Mouse (Mus musculus): ENCODE data around the gene Ube3a. TPM values are rescaled to one million over a fixed set of nuclear protein-coding genes. Genes with fewer than 3 reads are reported as not detected.

The Ube3a gene
- polyA plus RNA-seq (2012; fragmentation: generic; extraction: Trizol) = 8.9 TPM

- Histone ChIP-seq H3K4me3 (peak within 1 kb of the TSS; percentile 62), H3K4me2 (ENCODE audit: low read depth) (peak within 1 kb of the TSS; percentile 62), H3K79me2 (ENCODE audit: control insufficient read depth, insufficient read depth) (peaks cover 44% of the 10 kb centered on the region), H3K36me3 (ENCODE audit: control insufficient read depth, insufficient read depth) (no peaks in the 10 kb centered on the region), H3K27me3 (ENCODE audit: control insufficient read depth, insufficient read depth, insufficient read length) (no peaks in the 10 kb centered on the region), H3ac (ENCODE audit: control insufficient read depth, insufficient read length) (peak within 1 kb of the TSS; percentile 90)
- TF ChIP-seq POLR2A (IDR thresholded peaks at IDR 0.05; ENCODE audit: insufficient read length, low read depth) (peak; percentile 84), SRF (IDR thresholded peaks at IDR 0.05; ENCODE audit: control insufficient read depth, insufficient read length, low read depth) (peak; percentile 66), REST (IDR thresholded peaks at IDR 0.05; ENCODE audit: insufficient read depth, insufficient read length) (no peak), POLR2AphosphoS2 (IDR thresholded peaks at IDR 0.05; ENCODE audit: insufficient read length, low read depth) (peak; percentile 94)
These were observed at the start of gene Ube3a for GRCm38 (mm10) chr7:59228045-59228865. Gene Ube3a (plus strand): TSS chr7:59228750.

- Histone ChIP-seq H3K79me2 (ENCODE audit: control insufficient read depth, insufficient read depth) (no peaks in the 10 kb centered on the region), H3K4me2 (ENCODE audit: low read depth) (no peak overlapping the region), H3K4me3 (no peak overlapping the region), H3ac (ENCODE audit: control insufficient read depth, insufficient read length) (no peak overlapping the region), H3K36me3 (ENCODE audit: control insufficient read depth, insufficient read depth) (no peaks in the 10 kb centered on the region), H3K27me3 (ENCODE audit: control insufficient read depth, insufficient read depth, insufficient read length) (no peaks in the 10 kb centered on the region)
- TF ChIP-seq POLR2A (IDR thresholded peaks at IDR 0.05; ENCODE audit: insufficient read length, low read depth) (no peak), MYOG (IDR thresholded peaks at IDR 0.05; ENCODE audit: control insufficient read depth in 1 of 3, insufficient read depth in 1 of 3, insufficient read length in 2 of 3, low read depth in 2 of 3) (no peak), SRF (IDR thresholded peaks at IDR 0.05; ENCODE audit: control insufficient read depth, insufficient read length, low read depth) (no peak), CEBPB (IDR thresholded peaks at IDR 0.05; ENCODE audit: insufficient read depth, poor library complexity, severe bottlenecking) (no peak), TCF12 (IDR thresholded peaks at IDR 0.05; ENCODE audit: insufficient read depth, poor library complexity, severe bottlenecking) (no peak)
These were observed 35.7 kb upstream of the Ube3a start for GRCm38 (mm10) chr7:59192831-59193230.

- H3K4me2 ChIP-seq (ENCODE audit: low read depth) = no peak overlapping the region
- no peaks in the 10 kb centered on the region for H3K27me3 ChIP-seq (ENCODE audit: control insufficient read depth, insufficient read depth, insufficient read length)
- no peak overlapping the region for H3K4me3 ChIP-seq
- no peak overlapping the region for H3ac ChIP-seq (ENCODE audit: control insufficient read depth, insufficient read length)
- TF ChIP-seq TCF12 (IDR thresholded peaks at IDR 0.05; ENCODE audit: insufficient read depth, poor library complexity, severe bottlenecking) (no peak), SRF (IDR thresholded peaks at IDR 0.05; ENCODE audit: control insufficient read depth, insufficient read length, low read depth) (no peak), REST (IDR thresholded peaks at IDR 0.05; ENCODE audit: insufficient read depth, insufficient read length) (no peak), E2F4 (IDR thresholded peaks at IDR 0.05; ENCODE audit: insufficient read depth) (no peak), POLR2A (IDR thresholded peaks at IDR 0.05; ENCODE audit: insufficient read length, low read depth) (no peak), MAX (IDR thresholded peaks at IDR 0.05; ENCODE audit: low read depth) (no peak)
- H3K79me2 ChIP-seq (ENCODE audit: control insufficient read depth, insufficient read depth) = no peaks in the 10 kb centered on the region
- H3K36me3 ChIP-seq (ENCODE audit: control insufficient read depth, insufficient read depth) = no peaks in the 10 kb centered on the region
These were observed 13.6 kb upstream of the Ube3a start for GRCm38 (mm10) chr7:59214911-59215310.

- H3K4me3 ChIP-seq = no peak overlapping the region
- H3ac ChIP-seq (ENCODE audit: control insufficient read depth, insufficient read length) = no peak overlapping the region
- no peaks in the 10 kb centered on the region for H3K36me3 ChIP-seq (ENCODE audit: control insufficient read depth, insufficient read depth)
- TF ChIP-seq TCF12 (IDR thresholded peaks at IDR 0.05; ENCODE audit: insufficient read depth, poor library complexity, severe bottlenecking) (no peak), MYOG (IDR thresholded peaks at IDR 0.05; ENCODE audit: control insufficient read depth in 1 of 3, insufficient read depth in 1 of 3, insufficient read length in 2 of 3, low read depth in 2 of 3) (peak in 1 of 3 experiments; percentile 62), MYOD1 (IDR thresholded peaks at IDR 0.05; ENCODE audit: control insufficient read depth in 1 of 3, insufficient read length in 2 of 3, low read depth in 2 of 3) (peak in 1 of 3 experiments; percentile 59)
- H3K79me2 ChIP-seq (ENCODE audit: control insufficient read depth, insufficient read depth) = no peaks in the 10 kb centered on the region
- H3K27me3 ChIP-seq (ENCODE audit: control insufficient read depth, insufficient read depth, insufficient read length) = no peaks in the 10 kb centered on the region
- no peak overlapping the region for H3K4me2 ChIP-seq (ENCODE audit: low read depth)
These were observed 7.3 kb upstream of the Ube3a start for GRCm38 (mm10) chr7:59221244-59221643.

- Histone ChIP-seq H3K4me3 (peak overlapping the region; percentile 62), H3ac (ENCODE audit: control insufficient read depth, insufficient read length) (peak overlapping the region; percentile 90), H3K27me3 (ENCODE audit: control insufficient read depth, insufficient read depth, insufficient read length) (no peaks in the 10 kb centered on the region), H3K36me3 (ENCODE audit: control insufficient read depth, insufficient read depth) (no peaks in the 10 kb centered on the region), H3K79me2 (ENCODE audit: control insufficient read depth, insufficient read depth) (peaks cover 49% of the 10 kb centered on the region), H3K4me2 (ENCODE audit: low read depth) (no peak overlapping the region)
- TF ChIP-seq MYOD1 (IDR thresholded peaks at IDR 0.05; ENCODE audit: control insufficient read depth in 1 of 3, insufficient read length in 2 of 3, low read depth in 2 of 3) (peak in 1 of 3 experiments; percentile 73), POLR2A (IDR thresholded peaks at IDR 0.05; ENCODE audit: insufficient read length, low read depth) (no peak), SRF (IDR thresholded peaks at IDR 0.05; ENCODE audit: control insufficient read depth, insufficient read length, low read depth) (no peak), USF1 (IDR thresholded peaks at IDR 0.05; ENCODE audit: low read depth) (no peak), MYOG (IDR thresholded peaks at IDR 0.05; ENCODE audit: control insufficient read depth in 1 of 3, insufficient read depth in 1 of 3, insufficient read length in 2 of 3, low read depth in 2 of 3) (peak in 2 of 3 experiments; percentile 54 to 66), MAX (IDR thresholded peaks at IDR 0.05; ENCODE audit: low read depth) (no peak), TCF12 (IDR thresholded peaks at IDR 0.05; ENCODE audit: insufficient read depth, poor library complexity, severe bottlenecking) (no peak), E2F4 (IDR thresholded peaks at IDR 0.05; ENCODE audit: insufficient read depth) (no peak), POLR2AphosphoS2 (IDR thresholded peaks at IDR 0.05; ENCODE audit: insufficient read length, low read depth) (no peak), REST (IDR thresholded peaks at IDR 0.05; ENCODE audit: insufficient read depth, insufficient read length) (peak; percentile 18), TCF3 (IDR thresholded peaks at IDR 0.05; ENCODE audit: insufficient read length, low read depth) (no peak), CEBPB (IDR thresholded peaks at IDR 0.05; ENCODE audit: insufficient read depth, poor library complexity, severe bottlenecking) (no peak)
These were observed 274 bp downstream of the Ube3a start for GRCm38 (mm10) chr7:59228866-59229182.

Measured in myocyte (in vitro differentiated cells).